Mouse (Mus musculus): ENCODE measurements around the gene Hoxd4.

The Hoxd4 gene

GRCm38 (mm10) chr2:74693432-74693827 is 18.3 kb upstream of the Hoxd4 start:
- no peak for DNase-seq

GRCm38 (mm10) chr2:74694066-74694465 is 17.7 kb upstream of the Hoxd4 start:
- peak; percentile 77 for DNase-seq

GRCm38 (mm10) chr2:74695383-74695782 is 16.3 kb upstream of the Hoxd4 start:
- no peak for DNase-seq

GRCm38 (mm10) chr2:74695813-74696430 is 15.8 kb upstream of the Hoxd4 start:
- no peak for DNase-seq

GRCm38 (mm10) chr2:74696442-74697335 is 15.0 kb upstream of the Hoxd4 start:
- no peak for DNase-seq

- DNase-seq: peak; percentile 84
Measured at GRCm38 (mm10) chr2:74697567-74698121, 14.1 kb upstream of the Hoxd4 start, which contains the start of gene Hoxd9. Hoxd9 (plus strand) TSS chr2:74697727.

GRCm38 (mm10) chr2:74698201-74699052 is 13.3 kb upstream of the Hoxd4 start:
- no peak for DNase-seq

- no peak for DNase-seq
Measured at GRCm38 (mm10) chr2:74699053-74699430, 12.7 kb upstream of the Hoxd4 start.

GRCm38 (mm10) chr2:74699664-74700545 is 11.8 kb upstream of the Hoxd4 start:
- no peak for DNase-seq

- DNase-seq: peak; percentile 65
Measured at GRCm38 (mm10) chr2:74700546-74701112, 11.1 kb upstream of the Hoxd4 start.

GRCm38 (mm10) chr2:74701949-74702819 is 9.5 kb upstream of the Hoxd4 start:
- DNase-seq: peak; percentile 88

GRCm38 (mm10) chr2:74702820-74703219 is 8.9 kb upstream of the Hoxd4 start:
- no peak for DNase-seq

GRCm38 (mm10) chr2:74703317-74703716 is 8.4 kb upstream of the Hoxd4 start:
- DNase-seq: no peak

- peak; percentile 77 for DNase-seq
Measured at GRCm38 (mm10) chr2:74703720-74704392, 7.9 kb upstream of the Hoxd4 start.

- peak; percentile 82 for DNase-seq
Measured at GRCm38 (mm10) chr2:74704393-74704998, 7.2 kb upstream of the Hoxd4 start, which contains the start of gene Hoxd8. Hoxd8 (plus strand) TSS chr2:74704615.

GRCm38 (mm10) chr2:74704999-74705466 is 6.7 kb upstream of the Hoxd4 start:
- DNase-seq: no peak

- DNase-seq: peak; percentile 64
Measured at GRCm38 (mm10) chr2:74705467-74706089, 6.2 kb upstream of the Hoxd4 start.

GRCm38 (mm10) chr2:74706393-74706960 is 5.3 kb upstream of the Hoxd4 start:
- no peak for DNase-seq

Measured in kidney, adult 9 months (tissue).